Mouse (Mus musculus) stomach, postnatal 0 days (tissue): Measurements from ENCODE around the gene Fam213b.

Experiments used
- CTCF ChIP-seq: IDR thresholded peaks from 2 replicates; pipeline ENCODE4 v1.5.1; 2016; ENCODE audit warnings: antibody characterized with exemption, low read depth, mild to moderate bottlenecking, moderate library complexity
- EP300 ChIP-seq: optimal IDR thresholded peaks from 2 replicates; pipeline ENCODE3; 2016; ENCODE audit warnings: antibody characterized with exemption

DNA sequence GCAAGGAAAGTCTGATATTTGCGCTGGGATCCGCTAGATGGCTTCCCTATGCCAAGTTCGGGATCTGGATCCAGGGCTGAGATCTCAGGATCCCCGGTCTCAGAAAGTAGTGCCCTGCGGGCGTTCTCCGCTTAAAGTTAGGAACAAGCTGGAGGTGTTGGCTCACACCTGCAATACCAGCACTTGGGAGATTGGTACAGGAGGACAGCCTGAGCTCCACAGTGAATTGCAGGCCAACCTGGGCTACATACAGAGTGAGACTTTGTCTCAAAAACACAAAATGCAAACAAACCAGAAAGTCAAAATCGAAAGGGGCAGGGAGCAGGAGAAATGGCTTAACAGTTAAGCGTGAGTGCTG lies 42.5 kb downstream of the Fam213b start:
- TF ChIP-seq CTCF (no peak), EP300 (no peak)
